Mouse (Mus musculus) left cerebral cortex, adult 9 months (tissue): ENCODE results near the gene Pbx3.
A peak's percentile ranks its signal among the peaks of the same experiment; 100 is the strongest.

Experiments
- DNase-seq, 2 experiments: peaks; one replicate each; pipeline ENCODE4 v3.0.0; 2022; ENCODE audit warnings: low spot score in 2 of 2

The Pbx3 gene

GRCm38 (mm10) chr2:34147036-34147435, 225.9 kb downstream of the Pbx3 start:
- DNase-seq: peak in 1 of 2 experiments; percentile 7

- no peak for DNase-seq
These were observed 226.5 kb downstream of the Pbx3 start for GRCm38 (mm10) chr2:34146431-34146830.

- peak; percentile 64 to 80 for DNase-seq
These were observed 233.3 kb downstream of the Pbx3 start for GRCm38 (mm10) chr2:34139470-34140158.

GRCm38 (mm10) chr2:34135316-34135715, 237.6 kb downstream of the Pbx3 start:
- no peak for DNase-seq

- DNase-seq: no peak
These were observed 240.2 kb downstream of the Pbx3 start for GRCm38 (mm10) chr2:34132751-34133150.

- no peak for DNase-seq
These were observed 243.2 kb downstream of the Pbx3 start for GRCm38 (mm10) chr2:34129674-34130267.

- no peak for DNase-seq
These were observed 245.1 kb downstream of the Pbx3 start for GRCm38 (mm10) chr2:34127871-34128270.

- no peak for DNase-seq
These were observed 249.0 kb downstream of the Pbx3 start for GRCm38 (mm10) chr2:34123896-34124295.
